Mouse (Mus musculus) CH12.LX (cell line): ENCODE measurements around the gene Tmem139.

Source experiments
- BHLHE40 ChIP-seq: IDR thresholded peaks from 2 replicates; pipeline ENCODE4 v1.6.1; 2011; ENCODE audit warnings: mild to moderate bottlenecking, low read depth, low read length, improper control_type of control experiment
- CTCF ChIP-seq, 2 experiments: IDR thresholded peaks in 1 of 2; conservative IDR thresholded peaks in 1 of 2; 2 replicates each; pipeline ENCODE4 v1.5.1; 2011 to 2012; ENCODE audit warnings: low read depth in 2 of 2, low read length in 2 of 2, improper control_type of control experiment in 1 of 2, inconsistent platforms in 1 of 2, mild to moderate bottlenecking in 1 of 2, moderate library complexity in 1 of 2
- EP300 ChIP-seq: IDR thresholded peaks from 2 replicates; pipeline ENCODE4 v1.6.1; 2011; ENCODE audit warnings: low read length, improper control_type of control experiment
- HCFC1 ChIP-seq: IDR thresholded peaks from 2 replicates; pipeline ENCODE4 v1.6.1; 2012; ENCODE audit warnings: low read depth, mild to moderate bottlenecking, inconsistent platforms, low read length, improper control_type of control experiment
- IRF4 ChIP-seq: IDR thresholded peaks from 2 replicates; pipeline ENCODE4 v1.6.1; 2014; ENCODE audit warnings: low read depth, mild to moderate bottlenecking, inconsistent platforms, low read length, improper control_type of control experiment
- POLR2A ChIP-seq: IDR thresholded peaks from 2 replicates; pipeline ENCODE4 v1.6.1; 2011; ENCODE audit warnings: low read depth, mild to moderate bottlenecking, improper control_type of control experiment, low read length
- POLR2AphosphoS2 ChIP-seq: IDR thresholded peaks from 2 replicates; pipeline ENCODE4 v1.6.1; 2011; ENCODE audit warnings: low read depth, low read length, improper control_type of control experiment
- SMC3 ChIP-seq: IDR thresholded peaks from 2 replicates; pipeline ENCODE4 v1.6.1; 2011; ENCODE audit warnings: low read depth, low read length, improper control_type of control experiment
- USF1 ChIP-seq: IDR thresholded peaks from 2 replicates; pipeline ENCODE4 v1.6.1; 2014; ENCODE audit warnings: low read depth, mild to moderate bottlenecking, inconsistent platforms, low read length, improper control_type of control experiment
- ZC3H11A ChIP-seq: IDR thresholded peaks from 2 replicates; pipeline ENCODE4 v1.6.1; 2012; ENCODE audit warnings: low read depth, mild to moderate bottlenecking, inconsistent platforms, low read length, improper control_type of control experiment
- ZMIZ1 ChIP-seq: IDR thresholded peaks from 2 replicates; pipeline ENCODE4 v1.6.1; 2012; ENCODE audit warnings: low read depth, mild to moderate bottlenecking, inconsistent platforms, low read length, improper control_type of control experiment

DNA sequence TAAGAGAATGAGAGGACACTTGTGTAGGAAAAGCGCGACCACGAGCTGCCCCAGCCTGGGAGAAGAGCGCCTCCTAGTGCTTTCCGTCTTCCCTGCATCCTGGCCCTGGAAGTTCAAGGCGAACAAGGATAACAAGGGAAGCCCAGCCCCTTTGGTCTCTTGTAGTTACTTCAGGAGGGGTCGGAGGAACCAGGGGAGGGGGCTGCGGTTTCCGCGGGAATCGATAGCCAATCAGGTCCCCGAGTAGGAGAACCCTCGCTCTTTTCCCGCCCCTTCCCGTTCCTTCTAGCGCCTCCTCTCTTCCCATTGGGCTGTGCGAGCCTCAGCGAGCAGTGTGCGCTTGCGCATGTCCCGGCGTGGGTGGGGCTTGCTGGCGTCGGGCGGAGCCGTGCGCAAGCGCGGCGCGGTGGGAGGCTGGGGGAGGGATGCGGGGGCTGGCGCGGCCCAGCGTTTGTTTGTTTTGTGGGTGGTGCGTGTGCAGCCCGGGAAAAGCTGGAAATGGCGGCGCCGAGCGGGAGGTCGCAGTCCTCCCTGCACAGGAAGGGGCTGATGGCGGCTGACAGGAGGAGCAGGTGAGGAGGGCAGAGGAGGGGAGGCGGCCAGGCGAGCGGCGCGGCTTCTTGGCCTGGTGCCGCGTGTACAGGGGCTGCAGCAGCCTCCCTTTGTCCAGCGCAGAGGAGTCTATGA, 3.0 kb downstream of the Tmem139 start, which contains the start of gene Casp2:
- TF ChIP-seq CTCF (conservative IDR thresholded peaks at IDR 0.05 in 1 of 2, IDR thresholded peaks at IDR 0.05 in 1 of 2; ENCODE audit: low read depth in 2 of 2, low read length in 2 of 2): peak; percentile 36 to 63; a peak in 3 of 4 replicates
- TF ChIP-seq EP300: no peak
- peak; percentile 76 for TF ChIP-seq HCFC1
- no peak for TF ChIP-seq USF1
- no peak for TF ChIP-seq ZC3H11A
- no peak for TF ChIP-seq BHLHE40
- TF ChIP-seq ZMIZ1: no peak
- no peak for TF ChIP-seq IRF4
- TF ChIP-seq SMC3: peak; percentile 26
- TF ChIP-seq POLR2A: peak; percentile 59
- no peak for TF ChIP-seq POLR2AphosphoS2
